Mouse (Mus musculus): ENCODE data around the gene B4galnt4.

DNA sequence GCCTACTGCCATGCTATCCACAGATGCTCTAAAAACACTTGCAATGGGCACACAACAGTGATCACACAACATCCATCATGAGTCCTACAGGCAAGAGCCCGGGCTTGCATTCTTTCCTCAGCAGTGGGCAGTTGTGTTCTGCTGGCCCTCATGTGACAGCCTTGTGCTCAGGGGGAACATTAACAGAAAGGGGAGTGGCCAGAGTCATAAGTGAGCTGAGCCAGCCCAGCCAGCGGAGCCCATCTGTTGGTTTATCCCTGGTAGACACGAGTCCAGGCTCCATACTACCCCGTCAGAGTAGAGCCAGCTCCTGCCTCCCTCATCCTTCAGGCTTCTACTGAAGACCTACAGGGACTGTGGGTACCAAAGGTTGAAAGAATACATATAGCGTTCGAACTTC is 33.0 kb downstream of the B4galnt4 start:
- TF ChIP-seq POLR2A (IDR thresholded peaks at IDR 0.05; ENCODE audit: insufficient read length, low read depth), result no peak
- TF ChIP-seq MAX (IDR thresholded peaks at IDR 0.05; ENCODE audit: low read depth), result no peak
- no peak for TF ChIP-seq TCF12 (IDR thresholded peaks at IDR 0.05; ENCODE audit: insufficient read depth, poor library complexity, severe bottlenecking)
- no peak for TF ChIP-seq POLR2AphosphoS2 (IDR thresholded peaks at IDR 0.05; ENCODE audit: insufficient read length, low read depth)
- TF ChIP-seq REST (IDR thresholded peaks at IDR 0.05; ENCODE audit: insufficient read depth, insufficient read length), result no peak
- no peak for TF ChIP-seq E2F4 (IDR thresholded peaks at IDR 0.05; ENCODE audit: insufficient read depth)
- TF ChIP-seq SRF (IDR thresholded peaks at IDR 0.05; ENCODE audit: control insufficient read depth, insufficient read length, low read depth), result no peak
- TF ChIP-seq MYOG (IDR thresholded peaks at IDR 0.05; ENCODE audit: control insufficient read depth in 1 of 3, insufficient read depth in 1 of 3, insufficient read length in 2 of 3, low read depth in 2 of 3), result no peak
- no peak for TF ChIP-seq CEBPB (IDR thresholded peaks at IDR 0.05; ENCODE audit: insufficient read depth, poor library complexity, severe bottlenecking)
- no peak for TF ChIP-seq USF1 (IDR thresholded peaks at IDR 0.05; ENCODE audit: low read depth)
